Mouse (Mus musculus): ENCODE results near the gene Bag5. TPM values are rescaled to one million over a fixed set of nuclear protein-coding genes. Genes with fewer than 3 reads are reported as not detected.

Bag5 gene
- total RNA-seq, 2 experiments from 2014 or later: 61.7 to 62.1 TPM

DNA sequence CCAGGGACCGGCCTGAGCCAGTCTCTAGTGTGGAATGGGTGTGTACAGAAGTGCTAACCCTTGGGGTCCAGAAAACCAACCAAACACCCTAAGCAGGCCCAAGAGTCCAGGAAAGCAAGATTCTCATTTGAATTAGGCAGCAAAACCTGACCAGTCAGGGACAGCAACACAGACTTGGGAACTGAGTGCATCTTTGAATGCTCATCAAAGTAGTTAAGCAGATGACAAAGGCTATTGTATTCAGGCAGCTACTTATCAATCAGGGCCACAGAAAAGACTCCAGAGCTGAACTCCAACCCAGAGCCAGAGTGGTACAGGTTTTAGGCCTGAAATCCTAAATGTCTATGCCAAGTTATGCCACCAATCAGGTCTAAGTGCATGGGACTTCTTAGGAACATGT, 52.4 kb downstream of the Bag5 start:
- no peak for DNase-seq (ENCODE audit: low spot score in 2 of 2)

Other genes starting within 250 kb of the Bag5 start
- 1 to 10 TPM; 3.4 to 5.0 TPM for gene Gm266, start 227.4 kb downstream of the Bag5 start, total RNA-seq (2021)
- 100 to 1,000 TPM; 247 to 250 TPM for gene Eif5, start 175.2 kb downstream of the Bag5 start, total RNA-seq (2021)
- 10 to 100 TPM; 82.9 to 94.5 TPM for gene Mark3, start 138.7 kb downstream of the Bag5 start, total RNA-seq (2021)
- 1,000 to 10,000 TPM; 1,960 to 1,962 TPM for gene Ckb, start 40.9 kb downstream of the Bag5 start, total RNA-seq (2021)
- gene Trmt61a, start 35.2 kb downstream of the Bag5 start, total RNA-seq (2021): 10 to 100 TPM; 15.5 to 21.0 TPM
- gene Apopt1, start within 50 bp of the Bag5 start, total RNA-seq (2021): 10 to 100 TPM; 36.6 to 39.1 TPM
- 100 to 1,000 TPM; 794 to 814 TPM for gene Klc1, start 45.6 kb upstream of the Bag5 start, total RNA-seq (2021)
- gene Xrcc3, start 100.6 kb upstream of the Bag5 start, total RNA-seq (2021): 1 to 10 TPM; 3.6 to 4.9 TPM
- 10 to 100 TPM; 20.7 to 21.1 TPM for gene Zfyve21, start 100.9 kb upstream of the Bag5 start, total RNA-seq (2021)
- 10 to 100 TPM; 58.8 to 67.3 TPM for gene Ppp1r13b, start 194.9 kb upstream of the Bag5 start, total RNA-seq (2021)